Mouse (Mus musculus): ENCODE data around the gene Calr.

- no peak for TF ChIP-seq EP300 (IDR thresholded peaks at IDR 0.05; ENCODE audit: low read depth in 1 of 2, low read length in 2 of 2)
- no peak for TF ChIP-seq CTCF (IDR thresholded peaks at IDR 0.05 in 2 of 3, conservative IDR thresholded peaks at IDR 0.05 in 1 of 3; ENCODE audit: control insufficient read depth in 1 of 3, insufficient read depth in 1 of 3, low read depth in 2 of 3, low read length in 3 of 3, poor library complexity in 1 of 3, severe bottlenecking in 1 of 3)
- no peak for TF ChIP-seq MAFK (IDR thresholded peaks at IDR 0.05; ENCODE audit: borderline replicate concordance, low read depth, low read length)
- TF ChIP-seq GATA1 (IDR thresholded peaks at IDR 0.05; ENCODE audit: low read depth, low read length), result no peak
- TF ChIP-seq NRF1 (IDR thresholded peaks at IDR 0.05; ENCODE audit: insufficient read depth, low read depth, low read length, poor library complexity, severe bottlenecking), result no peak; the same call in 1 of the 2 replicates
- TF ChIP-seq POLR2A (IDR thresholded peaks at IDR 0.05; ENCODE audit: control insufficient read depth in 1 of 2, insufficient read depth in 1 of 2, low read depth in 1 of 2, low read length in 2 of 2, poor library complexity in 1 of 2), result no peak
- TF ChIP-seq CHD2 (IDR thresholded peaks at IDR 0.05; ENCODE audit: low read length), result no peak
- no peak for TF ChIP-seq USF2 (IDR thresholded peaks at IDR 0.05; ENCODE audit: borderline replicate concordance in 1 of 2, insufficient read depth in 1 of 2, low read depth in 1 of 2, low read length in 2 of 2)
- TF ChIP-seq TBP (IDR thresholded peaks at IDR 0.05; ENCODE audit: low read depth, low read length), result no peak
These were observed 30.6 kb downstream of the Calr start for GRCm38 (mm10) chr8:84816117-84816516.
